Mouse (Mus musculus): Measurements from ENCODE around the gene Gm17018. TPM values are rescaled to one million over a fixed set of nuclear protein-coding genes. Genes with fewer than 3 reads are reported as not detected.
"Not testable (repeated sequence)": the region's sequence is repeated elsewhere in the genome, so short reads cannot be mapped to it uniquely, and the experiment has no call there.

The Gm17018 gene
- 10 to 100 TPM; 12.4 to 13.8 TPM for total RNA-seq (2021)
- long read RNA-seq, experiment 1, transcript Gm17018-201 (6 exons, 1,353 nt) = major isoform, 6 of 7 reads
- long read RNA-seq, experiment 1, partial matches to known transcripts = 0 of 7 reads
- long read RNA-seq, experiment 1, other reads (novel, unspliced or antisense) = 1 of 7 reads
- long read RNA-seq, experiment 2, transcript Gm17018-201 (6 exons, 1,353 nt) = major isoform, 9 of 12 reads
- long read RNA-seq, experiment 2, partial matches to known transcripts = 1 of 12 reads
- long read RNA-seq, experiment 2, other reads (novel, unspliced or antisense) = 2 of 12 reads

- peak; percentile 83 for DNase-seq
These were observed at the start of gene Gm17018, which contains the start of gene Poll for GRCm38 (mm10) chr19:45560153-45560890. TSS of gene Gm17018 (plus strand) at chr19:45560615. TSS of gene Poll (minus strand) at chr19:45560531.

- no peak for DNase-seq
These were observed 49.7 kb upstream of the Gm17018 start for GRCm38 (mm10) chr19:45510680-45511079.

- DNase-seq = no peak
These were observed 49.0 kb upstream of the Gm17018 start for GRCm38 (mm10) chr19:45511406-45511805.

GRCm38 (mm10) chr19:45515341-45515740 is 45.1 kb upstream of the Gm17018 start:
- DNase-seq = no peak

- no peak for DNase-seq
These were observed 44.2 kb upstream of the Gm17018 start for GRCm38 (mm10) chr19:45516264-45516663.

- no peak for DNase-seq
These were observed 33.0 kb upstream of the Gm17018 start for GRCm38 (mm10) chr19:45527382-45527781.

GRCm38 (mm10) chr19:45527931-45528534 is 32.4 kb upstream of the Gm17018 start:
- no peak for DNase-seq

GRCm38 (mm10) chr19:45529294-45529693 is 31.1 kb upstream of the Gm17018 start:
- no peak for DNase-seq

GRCm38 (mm10) chr19:45530200-45530995 is 30.0 kb upstream of the Gm17018 start:
- DNase-seq = no peak

- DNase-seq = no peak
These were observed 28.9 kb upstream of the Gm17018 start for GRCm38 (mm10) chr19:45531554-45531953.

- DNase-seq = no peak
These were observed 26.8 kb upstream of the Gm17018 start for GRCm38 (mm10) chr19:45533617-45534016.

GRCm38 (mm10) chr19:45535214-45535735 is 25.1 kb upstream of the Gm17018 start:
- no peak for DNase-seq

- no peak for DNase-seq
These were observed 24.5 kb upstream of the Gm17018 start for GRCm38 (mm10) chr19:45535929-45536328.

GRCm38 (mm10) chr19:45537505-45537904 is 22.9 kb upstream of the Gm17018 start:
- DNase-seq = no peak

- DNase-seq = no peak
These were observed 19.6 kb upstream of the Gm17018 start for GRCm38 (mm10) chr19:45540657-45541408.

GRCm38 (mm10) chr19:45541409-45542041 is 18.9 kb upstream of the Gm17018 start:
- peak; percentile 52 for DNase-seq

- DNase-seq = no peak
These were observed 18.4 kb upstream of the Gm17018 start for GRCm38 (mm10) chr19:45542061-45542460.

GRCm38 (mm10) chr19:45544152-45544924 is 16.1 kb upstream of the Gm17018 start:
- no peak for DNase-seq

GRCm38 (mm10) chr19:45544925-45545321 is 15.5 kb upstream of the Gm17018 start:
- peak; percentile 86 for DNase-seq

- DNase-seq = not testable (repeated sequence)
These were observed 12.2 kb upstream of the Gm17018 start for GRCm38 (mm10) chr19:45548196-45548595.
